Mouse (Mus musculus) spleen, adult 2 months (tissue): ENCODE measurements around the gene Itpr1.

Experiments
- CTCF ChIP-seq: fragments of 200-500 bp; IDR thresholded peaks from 2 replicates; pipeline ENCODE4 v1.5.1; 2011; ENCODE audit warnings: mild to moderate bottlenecking, inconsistent platforms; ENCODE audit not compliant: insufficient read depth, insufficient read length, insufficient replicate concordance; ENCODE audit errors: extremely low read depth
- POLR2A ChIP-seq: fragments of 200-500 bp; IDR thresholded peaks from 2 replicates; pipeline ENCODE4 v1.6.1; 2011; ENCODE audit warnings: low read depth, low read length, inconsistent platforms

DNA sequence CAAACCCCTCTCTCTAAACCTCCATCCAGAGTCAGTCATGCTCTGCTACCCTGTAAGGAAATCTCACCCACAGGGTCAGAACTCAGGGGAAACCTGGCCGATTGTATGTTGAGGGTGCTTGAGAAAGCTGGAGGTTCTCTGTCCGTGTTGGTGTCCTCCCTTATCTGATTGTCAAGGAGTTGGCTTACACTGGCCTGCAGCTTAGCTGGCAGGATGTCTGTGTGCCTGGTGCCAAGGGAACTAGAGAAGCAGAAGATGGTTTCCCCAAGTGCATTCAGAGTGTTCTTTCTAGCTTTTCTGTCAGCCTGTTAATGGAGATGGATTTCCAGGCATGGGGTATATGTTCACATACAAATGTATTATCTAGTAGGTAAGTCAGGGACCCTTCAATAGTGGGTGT, 296.4 kb downstream of the Itpr1 start:
- TF ChIP-seq CTCF: no peak
- TF ChIP-seq POLR2A: no peak
